Mouse (Mus musculus): ENCODE results near the gene Zfp385c. TPM values are rescaled to one million over a fixed set of nuclear protein-coding genes. Genes with fewer than 3 reads are reported as not detected.
A peak's percentile ranks its signal among the peaks of the same experiment; 100 is the strongest.

Gene Zfp385c
- total and polyA plus RNA-seq, 3 experiments, result 0.12 to 0.15 TPM; not detected in 1

- TF ChIP-seq RCOR1 (IDR thresholded peaks at IDR 0.05; ENCODE audit: low read depth, low read length) (no peak), MYB (IDR thresholded peaks at IDR 0.05; ENCODE audit: low read depth, low read length) (peak; percentile 33; the same call in 1 of the 2 replicates), MAX (IDR thresholded peaks at IDR 0.05; ENCODE audit: low read length) (no peak), CTCF (IDR thresholded peaks at IDR 0.05 in 2 of 3, conservative IDR thresholded peaks at IDR 0.05 in 1 of 3; ENCODE audit: control insufficient read depth in 1 of 3, insufficient read depth in 1 of 3, low read depth in 2 of 3, low read length in 3 of 3, poor library complexity in 1 of 3, severe bottlenecking in 1 of 3) (no peak), GATA1 (IDR thresholded peaks at IDR 0.05; ENCODE audit: low read depth, low read length) (no peak), E2F4 (IDR thresholded peaks at IDR 0.05; ENCODE audit: borderline replicate concordance, low read depth, low read length) (no peak), POLR2A (IDR thresholded peaks at IDR 0.05; ENCODE audit: control insufficient read depth in 1 of 2, insufficient read depth in 1 of 2, low read depth in 1 of 2, low read length in 2 of 2, poor library complexity in 1 of 2) (peak; percentile 52 to 76; a peak in 2 of 4 replicates), ZMIZ1 (IDR thresholded peaks at IDR 0.05; ENCODE audit: low read depth, low read length) (0 out of 2 replicates have a peak, but pooled peaks have one; percentile 55), KAT2A (conservative IDR thresholded peaks at IDR 0.05; ENCODE audit: low read depth, low read length) (no peak), USF2 (IDR thresholded peaks at IDR 0.05; ENCODE audit: borderline replicate concordance in 1 of 2, insufficient read depth in 1 of 2, low read depth in 1 of 2, low read length in 2 of 2) (no peak), NELFE (IDR thresholded peaks at IDR 0.05; ENCODE audit: low read depth, low read length) (peak; percentile 40; the same call in 1 of the 2 replicates), ZC3H11A (IDR thresholded peaks at IDR 0.05; ENCODE audit: low read depth, low read length) (no peak), USF1 (IDR thresholded peaks at IDR 0.05; ENCODE audit: low read depth, low read length) (no peak), SIN3A (IDR thresholded peaks at IDR 0.05; ENCODE audit: low read length) (peak; percentile 88), TCF12 (IDR thresholded peaks at IDR 0.05; ENCODE audit: low read depth, low read length) (no peak), ELF1 (IDR thresholded peaks at IDR 0.05; ENCODE audit: low read depth, low read length) (no peak; the same call in 1 of the 2 replicates), CHD1 (IDR thresholded peaks at IDR 0.05; ENCODE audit: low read depth, low read length) (peak; percentile 73; the same call in 1 of the 2 replicates), POLR2AphosphoS5 (IDR thresholded peaks at IDR 0.05; ENCODE audit: borderline replicate concordance, low read depth, low read length) (no peak), UBTF (IDR thresholded peaks at IDR 0.05; ENCODE audit: borderline replicate concordance, insufficient read depth, low read depth, low read length) (no peak), MEF2A (IDR thresholded peaks at IDR 0.05; ENCODE audit: extremely low read depth, insufficient replicate concordance, low read depth, low read length, poor library complexity, severe bottlenecking) (no peak)
Measured at GRCm38 (mm10) chr11:100735954-100736745, 43.9 kb upstream of the Zfp385c start (continued).

DNA sequence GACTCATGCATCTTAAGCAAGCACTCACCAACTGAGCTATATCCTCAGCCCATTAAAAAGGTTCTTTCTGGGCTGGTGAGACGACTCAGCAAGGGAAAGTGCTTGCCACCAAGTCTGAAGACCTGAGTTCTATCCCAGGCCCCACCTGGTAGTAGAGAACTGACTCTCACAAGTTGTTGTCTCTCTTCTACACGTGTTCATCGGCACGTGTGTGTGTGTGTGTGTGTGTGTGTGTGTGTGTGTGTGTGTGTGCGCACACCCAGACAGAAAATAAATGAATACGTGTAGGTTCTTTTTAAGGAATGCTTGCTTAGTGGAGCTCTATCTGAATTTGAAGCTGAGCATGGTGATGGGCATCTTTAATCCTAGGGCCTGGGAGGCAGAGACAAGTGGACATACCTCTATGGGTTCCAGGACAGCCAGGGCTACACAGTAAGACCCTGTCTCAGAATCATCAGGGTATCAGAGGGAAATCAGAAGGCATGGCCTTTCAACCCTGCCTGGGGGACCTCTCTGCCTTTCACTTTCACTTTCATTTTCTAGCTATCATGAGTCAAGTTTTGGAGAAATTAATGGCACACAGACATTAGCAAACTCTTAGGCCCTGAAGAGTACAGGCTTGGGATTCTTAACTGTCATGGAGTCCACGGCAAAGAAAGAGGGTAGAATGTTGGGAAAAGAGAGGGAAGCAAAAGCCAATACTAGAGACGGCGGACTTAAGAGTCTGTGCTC is 43.0 kb upstream of the Zfp385c start:
- H3K27ac ChIP-seq (ENCODE audit: control insufficient read depth, low read depth, low read length), result peak overlapping the region; percentile 85
- H3K36me3 ChIP-seq (ENCODE audit: control insufficient read depth in 1 of 2, insufficient read depth in 2 of 2, low read length in 2 of 2), result peaks cover 7 to 46% of the 10 kb centered on the region in 2 experiments
- H3K9me3 ChIP-seq (replicated peaks; ENCODE audit: insufficient read depth, low read length), result no peaks in the 10 kb centered on the region
- peak; percentile 27 for DNase-seq (ENCODE audit: low read depth, low spot score)
- H3K4me3 ChIP-seq (ENCODE audit: control insufficient read depth in 1 of 2, insufficient read depth in 1 of 2, low read depth in 2 of 2, low read length in 2 of 2), result peak overlapping the region; percentile 67 to 77
- H3K27me3 ChIP-seq (ENCODE audit: control insufficient read depth in 1 of 2, insufficient read depth in 2 of 2, low read length in 2 of 2), result no peaks in the 10 kb centered on the region
- peaks cover 2 to 33% of the 10 kb centered on the region in 2 experiments for H3K4me1 ChIP-seq (ENCODE audit: control insufficient read depth in 1 of 2, insufficient read depth in 2 of 2, low read length in 2 of 2)
- peak overlapping the region; percentile 83 for H3K9ac ChIP-seq (ENCODE audit: control insufficient read depth, low read depth, low read length, poor library complexity, severe bottlenecking)
- TF ChIP-seq HCFC1 (IDR thresholded peaks at IDR 0.05; ENCODE audit: low read depth, low read length) (no peak), CHD1 (IDR thresholded peaks at IDR 0.05; ENCODE audit: low read depth, low read length) (no peak), POLR2AphosphoS5 (IDR thresholded peaks at IDR 0.05; ENCODE audit: borderline replicate concordance, low read depth, low read length) (no peak), RCOR1 (IDR thresholded peaks at IDR 0.05; ENCODE audit: low read depth, low read length) (no peak), MXI1 (IDR thresholded peaks at IDR 0.05; ENCODE audit: low read depth, low read length) (peak; percentile 26; the same call in 1 of the 2 replicates), ETS1 (IDR thresholded peaks at IDR 0.05; ENCODE audit: low read depth, low read length) (peak; percentile 58; the same call in 1 of the 2 replicates)
- peaks cover 73% of the 10 kb centered on the region for H3K79me2 ChIP-seq (ENCODE audit: control insufficient read depth, insufficient read depth, low read length, poor library complexity)

All from MEL (cell line).